Mouse (Mus musculus) forebrain, embryonic 15.5 days (tissue): ENCODE measurements at regions not wholly inside any gene's neighbourhood (a gene's known extent, or its start where the extent isn't known, plus 50 kb on each side); places are given as distances from the start of the nearest gene placed in this dataset.

Experiments used
- ATAC-seq: fragments of 200-750 bp; cut with Nextera tagmentation; replicated peaks from 2 replicates; pipeline ENCODE4 v1.8.0; 2017; ENCODE audit warnings: mild to moderate bottlenecking, moderate TSS enrichment, moderate library complexity
- H3K27ac ChIP-seq: fragments of 300-500 bp; sonication (generic); replicated peaks from 2 replicates; pipeline ENCODE4 v1.5.1; 2015; ENCODE audit warnings: mild to moderate bottlenecking, inconsistent platforms
- H3K27me3 ChIP-seq: fragments of 300-500 bp; sonication (generic); 2 replicates; pipeline ENCODE4 v1.6.1; 2015; ENCODE audit warnings: inconsistent platforms
- H3K36me3 ChIP-seq: fragments of 300-500 bp; sonication (generic); 2 replicates; pipeline ENCODE4 v1.6.1; 2015; ENCODE audit warnings: mild to moderate bottlenecking, inconsistent platforms
- H3K4me1 ChIP-seq: fragments of 300-500 bp; sonication (generic); 2 replicates; pipeline ENCODE4 v1.6.1; 2015; ENCODE audit warnings: inconsistent platforms
- H3K4me2 ChIP-seq: fragments of 300-500 bp; sonication (generic); replicated peaks from 2 replicates; pipeline ENCODE4 v1.6.1; 2015; ENCODE audit warnings: mild to moderate bottlenecking, inconsistent platforms
- H3K4me3 ChIP-seq: fragments of 300-500 bp; sonication (generic); 2 replicates; pipeline ENCODE4 v1.5.1; 2015; ENCODE audit warnings: mild to moderate bottlenecking, inconsistent platforms
- H3K9ac ChIP-seq: fragments of 300-500 bp; sonication (generic); replicated peaks from 2 replicates; pipeline ENCODE4 v1.6.1; 2015; ENCODE audit warnings: mild to moderate bottlenecking, inconsistent platforms
- H3K9me3 ChIP-seq: fragments of 300-500 bp; sonication (generic); 2 replicates; pipeline ENCODE4 v1.6.1; 2016; ENCODE audit warnings: inconsistent platforms
- WGBS: fragments of 180-500 bp; shearing (Covaris S2); methylation state at CpG from one replicate; pipeline ENCODE4 v1.1.7; 2015; ENCODE audit warnings: mixed read lengths; 5-methylcytosine and 5-hydroxymethylcytosine counted together

- Histone ChIP-seq H3K4me3 (no peak overlapping the region), H3K4me2 (no peak overlapping the region), H3K9ac (no peak overlapping the region), H3K27me3 (no peaks in the 10 kb centered on the region), H3K4me1 (peaks cover 10% of the 10 kb centered on the region), H3K27ac (peak overlapping the region; percentile 75), H3K36me3 (no peaks in the 10 kb centered on the region), H3K9me3 (no peaks in the 10 kb centered on the region)
- peak; percentile 66 for ATAC-seq
- WGBS = 56% methylated on average over 5 of the region's 5 CpGs
Observed at GRCm38 (mm10) chr6:31933364-31933763, 116.7 kb upstream of the 1700012A03Rik start.

GRCm38 (mm10) chr6:31931116-31931515, 118.9 kb upstream of the 1700012A03Rik start:
- WGBS = 85% methylated on average over 6 of the region's 6 CpGs
- peaks cover 9% of the 10 kb centered on the region for H3K4me1 ChIP-seq
- H3K4me3 ChIP-seq = no peak overlapping the region
- no peak overlapping the region for H3K4me2 ChIP-seq
- no peak for ATAC-seq
- no peaks in the 10 kb centered on the region for H3K27me3 ChIP-seq
- H3K27ac ChIP-seq = no peak overlapping the region
- H3K9ac ChIP-seq = no peak overlapping the region
- no peaks in the 10 kb centered on the region for H3K36me3 ChIP-seq
- no peaks in the 10 kb centered on the region for H3K9me3 ChIP-seq

- Histone ChIP-seq H3K4me3 (no peak overlapping the region), H3K9ac (no peak overlapping the region), H3K27ac (no peak overlapping the region), H3K4me2 (no peak overlapping the region), H3K36me3 (no peaks in the 10 kb centered on the region), H3K4me1 (peaks cover 18% of the 10 kb centered on the region), H3K9me3 (no peaks in the 10 kb centered on the region), H3K27me3 (no peaks in the 10 kb centered on the region)
- ATAC-seq = no peak
- 79% methylated on average over 2 of the region's 2 CpGs for WGBS
Observed at GRCm38 (mm10) chr6:31929165-31929564, 120.9 kb upstream of the 1700012A03Rik start.

GRCm38 (mm10) chr6:31927181-31927580, 122.9 kb upstream of the 1700012A03Rik start:
- H3K9ac ChIP-seq = no peak overlapping the region
- 70% methylated on average over 3 of the region's 3 CpGs for WGBS
- no peak overlapping the region for H3K4me3 ChIP-seq
- no peaks in the 10 kb centered on the region for H3K9me3 ChIP-seq
- no peak overlapping the region for H3K27ac ChIP-seq
- no peak overlapping the region for H3K4me2 ChIP-seq
- ATAC-seq = no peak
- no peaks in the 10 kb centered on the region for H3K27me3 ChIP-seq
- H3K36me3 ChIP-seq = no peaks in the 10 kb centered on the region
- H3K4me1 ChIP-seq = peaks cover 16% of the 10 kb centered on the region

- no peaks in the 10 kb centered on the region for H3K36me3 ChIP-seq
- H3K9me3 ChIP-seq = no peaks in the 10 kb centered on the region
- no peak overlapping the region for H3K4me2 ChIP-seq
- 64% methylated on average over 2 of the region's 2 CpGs for whole genome bisulfite sequencing
- no peak overlapping the region for H3K4me3 ChIP-seq
- 0 out of 2 replicates have a peak overlapping the region, but pooled peaks have one; percentile 11 for H3K27ac ChIP-seq
- H3K9ac ChIP-seq = no peak overlapping the region
- H3K27me3 ChIP-seq = no peaks in the 10 kb centered on the region
- H3K4me1 ChIP-seq = peaks cover 16% of the 10 kb centered on the region
- ATAC-seq = peak; percentile 16; the same call in 1 of the 2 replicates
Observed at GRCm38 (mm10) chr6:31924669-31925046, 125.4 kb upstream of the 1700012A03Rik start.

- 19% methylated on average over 3 of the region's 3 CpGs for WGBS
- ATAC-seq = peak; percentile 61
- no peak overlapping the region for H3K4me3 ChIP-seq
- H3K27me3 ChIP-seq = no peaks in the 10 kb centered on the region
- H3K27ac ChIP-seq = peak overlapping the region; percentile 11; the same call in 1 of the 2 replicates
- H3K9ac ChIP-seq = no peak overlapping the region
- no peaks in the 10 kb centered on the region for H3K9me3 ChIP-seq
- H3K4me2 ChIP-seq = no peak overlapping the region
- peaks cover 16% of the 10 kb centered on the region for H3K4me1 ChIP-seq
- no peaks in the 10 kb centered on the region for H3K36me3 ChIP-seq
Observed at GRCm38 (mm10) chr6:31923951-31924668, 125.9 kb upstream of the 1700012A03Rik start.

GRCm38 (mm10) chr6:31921561-31922152, 128.4 kb upstream of the 1700012A03Rik start:
- ATAC-seq = no peak
- H3K27me3 ChIP-seq = no peaks in the 10 kb centered on the region

GRCm38 (mm10) chr6:31917411-31918131, 132.5 kb upstream of the 1700012A03Rik start:
- Histone ChIP-seq H3K9me3 (no peaks in the 10 kb centered on the region), H3K27ac (no peak overlapping the region), H3K36me3 (no peaks in the 10 kb centered on the region), H3K4me3 (no peak overlapping the region), H3K27me3 (no peaks in the 10 kb centered on the region), H3K4me1 (no peaks in the 10 kb centered on the region), H3K9ac (no peak overlapping the region), H3K4me2 (no peak overlapping the region)
- ATAC-seq = no peak
- 85% methylated on average over 13 of the region's 13 CpGs for WGBS

More at GRCm38 (mm10) chr6:31921561-31922152, 128.4 kb upstream of the 1700012A03Rik start:
- Histone ChIP-seq H3K27ac (no peak overlapping the region), H3K4me1 (peaks cover 16% of the 10 kb centered on the region), H3K9me3 (no peaks in the 10 kb centered on the region), H3K36me3 (no peaks in the 10 kb centered on the region), H3K9ac (no peak overlapping the region), H3K4me3 (no peak overlapping the region), H3K4me2 (no peak overlapping the region)
- WGBS = 91% methylated on average over 9 of the region's 9 CpGs

GRCm38 (mm10) chr6:31901791-31902190, 148.3 kb upstream of the 1700012A03Rik start:
- Histone ChIP-seq H3K27me3 (no peaks in the 10 kb centered on the region), H3K27ac (no peak overlapping the region), H3K9me3 (no peaks in the 10 kb centered on the region), H3K9ac (no peak overlapping the region), H3K4me2 (no peak overlapping the region), H3K4me3 (no peak overlapping the region), H3K36me3 (no peaks in the 10 kb centered on the region), H3K4me1 (peaks cover 4% of the 10 kb centered on the region; the same call in 1 of the 2 replicates)
- no peak for ATAC-seq
- WGBS = 70% methylated on average over 2 of the region's 2 CpGs

GRCm38 (mm10) chr6:31899055-31899454, 151.0 kb upstream of the 1700012A03Rik start:
- H3K36me3 ChIP-seq = no peaks in the 10 kb centered on the region
- H3K27ac ChIP-seq = no peak overlapping the region
- WGBS = 52% methylated on average over 3 of the region's 3 CpGs
- H3K4me1 ChIP-seq = peaks cover 4% of the 10 kb centered on the region; the same call in 1 of the 2 replicates
- no peak for ATAC-seq
- no peak overlapping the region for H3K9ac ChIP-seq
- no peaks in the 10 kb centered on the region for H3K9me3 ChIP-seq
- no peak overlapping the region for H3K4me3 ChIP-seq
- no peaks in the 10 kb centered on the region for H3K27me3 ChIP-seq
- no peak overlapping the region for H3K4me2 ChIP-seq

- H3K27ac ChIP-seq = no peak overlapping the region
- no peaks in the 10 kb centered on the region for H3K27me3 ChIP-seq
- no peaks in the 10 kb centered on the region for H3K9me3 ChIP-seq
- no peak for ATAC-seq
- H3K4me1 ChIP-seq = peaks cover 4% of the 10 kb centered on the region; the same call in 1 of the 2 replicates
- H3K4me2 ChIP-seq = no peak overlapping the region
- 4% methylated on average over 4 of the region's 4 CpGs for WGBS
- no peaks in the 10 kb centered on the region for H3K36me3 ChIP-seq
- no peak overlapping the region for H3K4me3 ChIP-seq
- no peak overlapping the region for H3K9ac ChIP-seq
Observed at GRCm38 (mm10) chr6:31898609-31899008, 151.4 kb upstream of the 1700012A03Rik start.

- H3K36me3 ChIP-seq = no peaks in the 10 kb centered on the region
- 72% methylated on average over 3 of the region's 3 CpGs for WGBS
- no peaks in the 10 kb centered on the region for H3K27me3 ChIP-seq
- no peak overlapping the region for H3K27ac ChIP-seq
- H3K4me1 ChIP-seq = peaks cover 4% of the 10 kb centered on the region; the same call in 1 of the 2 replicates
- H3K4me2 ChIP-seq = no peak overlapping the region
- H3K9me3 ChIP-seq = no peaks in the 10 kb centered on the region
- H3K9ac ChIP-seq = no peak overlapping the region
- ATAC-seq = no peak
- no peak overlapping the region for H3K4me3 ChIP-seq
Observed at GRCm38 (mm10) chr6:31897001-31897400, 153.0 kb upstream of the 1700012A03Rik start.
